Mouse (Mus musculus) kidney, adult 2 months (tissue): ENCODE results near the gene Odf4.

Experiments
- CTCF ChIP-seq: fragments of 200-500 bp; conservative IDR thresholded peaks from 2 replicates; pipeline ENCODE4 v1.5.1; 2011; ENCODE audit warnings: low read depth, mild to moderate bottlenecking, control low read depth, low read length, moderate library complexity, mixed read lengths; ENCODE audit not compliant: insufficient read depth, insufficient read length
- POLR2A ChIP-seq: fragments of 200-500 bp; IDR thresholded peaks from one replicate; pipeline ENCODE4 v1.6.1; 2011; ENCODE audit warnings: low read depth, low read length, control low read depth

GRCm38 (mm10) chr11:68882107-68882506, 44.8 kb downstream of the Odf4 start:
- TF ChIP-seq POLR2A (no peak), CTCF (no peak)
